Mouse (Mus musculus): ENCODE data around the gene Ide.

The Ide gene

GRCm38 (mm10) chr19:37337752-37338151, at the start of gene Ide:
Gene Ide (minus strand): TSS chr19:37337852.
- DNase-seq = no peak

DNA sequence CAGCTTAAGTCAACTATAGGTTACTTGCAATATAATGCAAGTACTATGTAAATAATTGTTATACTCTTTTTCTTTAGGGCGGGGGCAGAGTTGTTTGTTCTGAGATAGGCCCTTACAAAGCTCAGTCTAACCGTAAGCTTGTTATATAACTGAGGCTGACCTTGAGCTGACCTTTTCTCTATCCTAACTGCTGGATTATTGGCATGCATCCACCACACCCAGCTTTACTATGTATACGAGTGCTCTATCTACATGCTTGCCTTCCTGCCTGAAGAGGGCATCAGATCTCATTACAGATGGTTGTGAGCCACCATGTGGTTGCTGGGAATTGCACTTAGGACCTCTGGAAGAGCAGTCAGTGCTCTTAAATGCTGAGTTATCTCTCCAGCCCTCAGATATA, 48.5 kb upstream of the Ide start:
- DNase-seq = no peak

DNA sequence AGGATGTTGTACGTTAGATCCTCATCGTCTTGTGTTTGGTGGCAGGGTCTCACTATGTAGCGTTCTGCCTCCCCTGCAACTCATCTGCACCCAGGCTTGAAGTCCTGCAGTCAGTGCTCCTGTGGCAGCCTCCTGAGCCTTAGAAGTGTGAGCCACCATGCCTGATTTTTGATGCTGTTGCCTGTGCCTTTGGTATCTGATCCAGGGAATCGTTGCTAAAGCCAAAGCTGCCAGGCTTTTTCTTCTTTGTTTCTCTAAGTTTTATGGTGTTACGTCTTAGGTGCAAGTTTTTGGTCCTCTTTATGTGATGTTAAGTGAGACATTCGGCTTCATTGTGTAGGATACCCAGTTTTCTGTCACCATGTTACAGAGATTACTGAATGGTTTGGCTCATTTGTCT, 41.2 kb upstream of the Ide start:
- no peak for DNase-seq

GRCm38 (mm10) chr19:37377404-37377990, 39.8 kb upstream of the Ide start:
- no peak for DNase-seq

DNA sequence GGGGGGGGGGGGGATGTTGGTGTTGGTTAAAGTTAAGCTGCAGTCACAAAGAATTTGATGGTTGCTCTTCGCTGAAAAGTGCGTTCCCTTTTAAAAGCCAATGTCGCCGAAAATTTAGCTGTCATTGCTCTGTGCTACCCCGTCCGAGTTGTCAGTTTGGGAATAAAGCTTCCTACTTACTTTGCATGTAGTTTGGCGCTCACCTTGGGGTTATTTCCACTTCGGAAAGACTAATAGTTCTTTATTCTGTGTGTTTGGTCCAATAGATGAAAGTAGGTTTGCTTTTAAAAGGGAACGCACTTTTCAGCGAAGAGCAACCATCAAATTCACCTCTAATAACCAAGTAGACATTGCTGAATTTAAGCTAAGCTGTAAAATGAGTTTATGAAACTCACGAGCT, 39.2 kb upstream of the Ide start:
- no peak for DNase-seq

DNA sequence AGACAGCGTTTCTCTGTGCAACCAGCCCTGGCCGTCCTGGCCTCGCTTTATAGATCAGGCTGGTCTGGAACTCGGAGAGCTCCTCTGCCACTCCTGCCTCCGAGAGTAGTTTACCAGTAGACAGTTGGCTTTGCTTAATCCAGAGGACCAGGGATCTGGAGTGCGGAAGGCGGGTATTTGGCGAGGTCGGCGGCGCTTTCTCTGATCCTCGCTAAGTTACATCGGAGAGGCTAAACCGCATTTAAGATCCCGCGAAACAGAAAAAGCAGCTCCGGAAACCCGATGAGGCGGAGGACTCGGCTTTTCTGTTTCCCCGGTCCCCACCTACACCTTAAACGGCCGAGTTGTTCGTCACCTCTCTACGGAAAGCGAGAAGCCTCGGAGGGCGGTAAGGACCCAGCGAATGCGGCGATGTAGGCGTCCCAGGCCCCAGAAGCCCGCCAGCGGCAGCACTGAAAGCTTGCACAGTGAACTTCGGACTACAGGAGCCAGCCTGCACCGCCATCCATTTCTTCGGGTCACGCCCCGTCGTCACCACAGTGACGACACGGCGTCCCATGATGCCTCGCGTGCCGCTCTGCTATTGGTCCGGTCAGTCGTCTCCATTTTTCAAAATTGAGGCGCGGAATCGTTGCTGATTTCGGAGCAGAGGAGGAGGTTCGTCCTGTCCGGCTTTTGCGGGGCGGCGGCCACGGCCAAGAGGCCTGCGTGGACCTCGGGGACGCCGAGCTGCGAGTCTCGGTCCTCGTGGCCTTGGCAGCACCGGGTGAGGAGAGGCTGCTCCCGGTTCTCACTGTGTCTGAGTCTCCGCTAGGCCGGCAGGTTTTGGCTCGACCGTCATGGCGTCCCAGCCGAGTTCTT, 38.3 kb upstream of the Ide start, which contains the start of gene Kif11:
Gene Kif11, plus strand, starts transcription at position 649 of the 861 bp plus-strand sequence.
- peak; percentile 95 for DNase-seq

DNA sequence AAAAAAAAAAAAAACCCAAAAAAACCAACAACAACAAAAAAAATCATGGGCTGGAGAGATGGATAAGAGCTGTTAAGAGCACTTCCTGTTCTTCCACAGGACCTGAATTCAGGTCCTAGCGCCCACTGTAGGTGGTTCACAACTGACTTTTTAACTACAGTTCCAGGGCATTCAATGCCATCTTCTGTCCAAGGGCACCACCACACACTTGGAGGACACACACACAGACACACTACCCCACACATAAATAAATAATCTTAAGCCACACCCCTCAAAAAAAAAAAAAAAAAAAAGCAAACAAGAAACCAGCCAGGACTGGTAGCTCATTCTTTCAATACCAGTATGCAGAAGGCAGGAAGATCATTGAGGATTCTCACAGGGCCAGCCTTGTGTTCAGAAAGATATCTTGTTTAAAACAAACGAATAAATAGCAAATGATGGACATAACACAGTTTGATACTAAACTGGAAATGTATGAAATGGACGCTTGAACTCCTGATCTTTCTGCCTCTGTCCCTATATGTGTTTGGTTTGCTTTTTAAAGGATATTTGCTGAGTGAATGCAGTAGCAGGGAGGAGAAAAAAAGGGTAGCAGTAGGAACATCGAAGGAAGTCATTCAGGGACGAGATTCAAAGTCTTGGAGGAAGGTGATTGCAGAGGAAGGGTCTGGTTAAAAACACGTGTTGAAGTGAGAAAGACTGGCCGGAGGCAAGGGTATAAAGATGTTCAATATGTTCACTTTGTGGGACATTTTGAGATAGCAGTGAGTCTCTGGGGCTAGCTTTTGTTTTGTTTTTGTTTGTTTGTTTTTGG, 37.5 kb upstream of the Ide start:
- DNase-seq = no peak

GRCm38 (mm10) chr19:37370356-37370755, 32.7 kb upstream of the Ide start:
- peak; percentile 66 for DNase-seq

DNA sequence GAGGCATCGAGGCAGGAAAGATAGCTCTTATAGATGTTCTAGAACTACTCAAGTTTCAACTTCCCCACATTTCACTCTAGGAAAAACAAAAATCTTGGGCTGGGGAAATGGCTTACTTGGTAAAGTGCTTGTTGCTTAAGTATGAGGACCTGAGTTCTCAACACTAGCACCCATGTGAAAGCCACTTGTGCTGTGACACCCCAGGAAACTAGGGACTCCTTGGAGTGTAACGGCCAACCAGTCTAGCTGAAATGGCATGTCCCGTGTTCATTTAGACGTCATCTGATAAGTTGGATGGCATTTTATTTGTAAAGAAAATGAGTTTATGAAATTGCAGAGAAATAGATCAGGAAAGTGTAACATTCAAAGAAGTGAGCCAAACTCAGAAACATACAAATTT, 32.3 kb upstream of the Ide start:
- DNase-seq = peak; percentile 24

GRCm38 (mm10) chr19:37368990-37369389, 31.3 kb upstream of the Ide start:
- no peak for DNase-seq

DNA sequence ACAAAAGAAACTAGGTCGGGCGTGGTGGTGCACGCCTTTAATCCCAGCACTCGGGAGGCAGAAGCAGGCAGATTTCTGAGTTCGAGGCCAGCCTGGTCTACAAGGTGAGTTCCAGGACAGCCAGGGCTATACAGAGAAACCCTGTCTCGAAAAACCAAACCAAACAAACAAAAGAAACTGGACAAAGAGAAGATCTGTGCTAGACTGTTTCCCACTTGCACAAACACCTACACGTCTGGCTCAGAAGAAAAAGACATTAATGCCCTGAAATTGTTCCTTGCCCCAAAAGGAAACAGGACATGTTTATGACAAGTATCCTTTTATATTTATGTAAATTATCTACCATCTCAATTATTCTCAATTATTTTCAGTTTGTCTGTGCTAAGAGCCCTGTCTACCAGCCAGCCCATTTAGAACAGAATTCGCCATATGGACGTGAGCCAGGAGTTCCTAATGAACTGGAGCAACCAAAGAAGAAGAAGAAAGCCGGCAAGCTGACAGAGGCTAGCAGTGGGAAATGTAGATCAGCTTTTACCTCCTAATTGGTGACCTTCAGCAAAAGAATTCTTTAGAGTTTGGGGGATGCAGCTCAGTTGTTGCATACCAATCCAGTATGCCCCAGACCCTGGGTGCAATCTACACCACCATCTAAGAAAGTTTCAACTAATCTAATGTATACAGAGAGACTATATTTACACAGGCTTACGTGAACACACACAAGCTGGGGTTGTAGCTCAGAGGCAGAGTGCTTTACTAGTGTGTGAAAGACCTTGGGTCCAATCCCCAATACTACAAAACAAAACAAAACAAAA, 25.7 kb upstream of the Ide start:
- DNase-seq = no peak

DNA sequence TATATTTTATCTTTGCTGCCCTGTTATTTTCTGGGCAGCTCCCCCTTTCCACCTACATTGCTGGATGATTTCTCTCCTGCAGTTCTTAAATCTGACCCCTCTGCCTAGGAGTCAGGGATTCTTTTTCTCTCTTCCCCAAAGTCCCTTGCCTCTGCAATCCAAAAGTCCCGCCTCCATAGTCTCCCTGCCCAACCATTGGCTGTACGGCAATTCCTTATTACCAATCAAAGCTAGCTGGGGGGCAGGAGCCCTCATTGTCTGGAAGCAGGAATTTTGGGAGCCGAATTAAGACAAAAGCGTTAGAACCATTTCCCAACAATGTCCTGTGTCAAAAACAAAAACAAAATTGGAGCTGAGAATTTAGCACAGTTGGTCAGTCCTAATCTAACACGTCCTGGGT, 24.9 kb upstream of the Ide start:
- DNase-seq = no peak

DNA sequence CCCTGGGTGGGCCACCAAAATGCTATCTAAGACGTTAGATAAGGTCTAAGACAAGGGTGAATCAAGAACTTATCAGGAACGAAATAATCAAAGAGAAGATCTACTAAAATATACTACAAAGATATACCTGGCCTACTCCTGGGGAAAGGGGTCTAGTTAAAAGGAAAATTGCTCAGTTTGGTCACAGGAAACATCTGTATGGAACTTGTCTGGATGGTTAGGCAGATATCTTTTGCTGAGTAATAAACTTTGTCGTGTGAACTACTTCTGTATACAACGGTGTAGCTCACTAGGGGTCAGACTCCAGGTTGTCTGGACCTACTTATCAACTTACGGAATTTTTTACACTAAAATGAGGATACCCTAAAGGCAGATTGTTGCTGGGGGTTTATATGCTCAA, 22.4 kb upstream of the Ide start:
- DNase-seq = no peak

DNA sequence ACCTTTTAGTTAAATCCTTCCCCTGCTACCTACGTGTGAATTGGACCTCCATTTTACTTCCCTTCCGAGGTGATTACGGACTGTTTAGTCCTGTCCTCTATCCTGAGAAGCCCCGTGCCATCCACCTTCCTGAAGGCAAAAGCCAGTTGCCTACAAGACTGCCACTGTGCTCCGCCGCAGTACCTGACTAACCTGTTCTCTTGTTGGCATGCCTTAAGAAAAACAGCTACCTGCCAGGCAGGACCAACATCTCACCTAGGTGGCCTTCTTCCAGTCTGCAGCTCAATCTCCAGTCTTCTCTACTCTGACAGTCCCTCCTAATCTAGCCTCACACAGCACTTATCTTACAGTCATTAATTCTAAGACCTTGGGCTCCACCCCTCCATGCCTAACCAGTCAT, 15.7 kb upstream of the Ide start:
- no peak for DNase-seq

DNA sequence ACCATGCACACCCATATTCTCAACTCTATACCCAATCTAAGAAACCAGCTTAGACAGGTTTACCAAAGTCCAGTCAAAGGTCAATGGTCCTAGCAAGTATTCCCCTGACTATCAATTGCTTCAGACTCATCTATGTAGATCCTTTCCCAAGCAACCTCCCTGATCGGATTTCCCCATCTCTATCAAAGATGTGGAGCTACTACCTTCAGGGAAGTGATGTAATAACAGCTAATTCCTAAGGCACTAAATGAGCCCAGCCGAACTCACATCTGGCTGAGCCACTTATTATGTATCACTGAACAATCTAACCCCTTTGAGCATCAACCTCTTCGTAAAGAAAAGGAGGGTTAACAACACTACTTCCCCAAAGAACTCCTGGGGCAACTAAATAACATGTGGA, 15.1 kb upstream of the Ide start:
- no peak for DNase-seq

GRCm38 (mm10) chr19:37348952-37349351, 11.3 kb upstream of the Ide start:
- DNase-seq = no peak

- DNase-seq = no peak
Measured at GRCm38 (mm10) chr19:37348331-37348730, 10.7 kb upstream of the Ide start.

GRCm38 (mm10) chr19:37346258-37346657, 8.6 kb upstream of the Ide start:
- no peak for DNase-seq

DNA sequence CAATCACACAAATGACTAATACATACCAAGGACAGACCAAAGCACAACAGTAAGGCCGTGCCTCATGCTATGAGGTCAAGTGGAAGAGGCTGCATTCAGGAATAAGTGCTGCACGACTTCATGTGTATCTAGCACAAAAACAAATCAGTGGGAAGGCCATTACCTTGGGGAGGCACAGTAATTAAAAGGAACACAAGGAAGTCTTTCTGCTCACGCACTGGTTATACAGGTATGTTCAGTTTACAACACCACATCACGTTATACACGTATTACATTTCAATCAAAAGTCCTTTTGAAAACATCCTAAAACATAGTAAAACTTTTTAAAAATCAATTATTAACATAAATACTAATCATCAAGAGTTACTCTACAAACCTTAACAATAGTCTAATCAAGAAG, 6.2 kb upstream of the Ide start:
- no peak for DNase-seq

- no peak for DNase-seq
Measured at GRCm38 (mm10) chr19:37340931-37341330, 3.3 kb upstream of the Ide start.

GRCm38 (mm10) chr19:37340495-37340894, 2.8 kb upstream of the Ide start:
- no peak for DNase-seq

DNA sequence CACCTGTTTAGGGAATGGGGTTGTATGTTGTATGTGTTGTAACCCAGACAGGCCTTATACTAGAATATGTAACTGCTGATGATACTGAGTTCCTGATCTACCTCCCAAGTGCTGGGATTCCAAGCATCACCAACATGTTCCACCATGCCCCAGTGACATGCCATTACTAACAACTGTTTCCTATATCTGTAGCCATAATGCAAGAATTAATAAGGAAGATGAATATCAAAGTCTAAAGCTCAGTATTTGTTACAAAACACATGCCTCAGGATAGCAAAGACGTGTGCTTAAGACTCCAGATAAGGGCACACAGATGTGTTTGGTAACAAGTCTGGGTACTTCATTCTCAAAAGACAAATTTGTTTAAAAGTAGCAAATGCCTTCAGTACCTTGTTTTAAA, 2.3 kb downstream of the Ide start:
- DNase-seq = no peak

DNA sequence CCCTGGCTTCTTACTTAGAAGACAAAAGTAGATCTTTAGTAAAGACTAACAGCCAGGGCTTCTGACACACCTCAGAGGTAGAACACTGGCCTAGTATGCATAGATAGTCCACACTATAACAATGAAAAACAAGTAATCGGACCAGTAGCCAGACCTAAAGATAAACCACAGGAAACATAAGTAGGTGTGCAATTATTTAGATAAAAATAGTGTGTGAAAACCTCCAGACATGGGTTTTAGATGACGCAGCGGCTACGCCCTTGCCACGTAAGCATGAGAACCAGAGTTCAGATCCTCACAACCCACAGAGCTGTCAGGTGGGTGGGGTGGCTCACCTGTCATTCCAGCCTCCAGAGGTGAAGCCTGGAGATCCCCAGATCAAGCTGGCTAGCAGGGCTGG, 4.3 kb downstream of the Ide start:
- DNase-seq = no peak

All from thymus, postnatal 4 days (tissue).